Mouse (Mus musculus) embryo, embryonic 9.5 days (tissue): ENCODE data around the gene Mtmr12.

ENCODE experiments used
- DNase-seq: peaks from one replicate; pipeline ENCODE4 v3.0.0-alpha.2; 2017; ENCODE audit errors: extremely low spot score

The Mtmr12 gene

DNA sequence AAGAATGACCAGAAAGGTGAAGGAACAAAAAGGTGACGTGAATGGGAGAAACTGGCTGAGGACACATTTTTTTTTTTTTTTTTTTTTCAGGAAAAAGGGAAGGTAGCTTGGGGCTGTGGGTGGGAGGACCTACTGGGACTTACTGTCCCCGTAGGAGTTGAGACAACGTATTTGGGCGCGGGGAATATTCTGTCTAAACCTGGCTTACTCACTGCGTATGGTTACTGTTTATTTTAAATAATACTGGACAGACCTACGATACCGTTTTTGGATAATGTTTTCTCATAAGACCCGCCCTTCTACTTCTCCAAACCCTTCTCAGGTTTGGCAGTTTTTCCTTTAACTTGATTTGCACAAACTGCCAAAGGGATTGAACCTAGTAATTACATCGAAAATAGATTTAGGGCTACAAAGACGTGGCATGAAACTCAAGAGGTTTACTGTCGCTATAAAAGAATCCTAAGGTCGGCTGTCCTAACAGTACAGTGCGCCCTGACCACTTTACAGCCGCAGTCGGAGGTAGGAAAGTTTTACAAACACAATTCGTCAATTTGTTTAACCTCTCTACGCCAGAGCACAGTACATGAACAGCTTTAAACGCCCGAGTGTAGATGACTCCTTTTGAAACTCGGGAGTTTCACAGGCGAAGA is 115.7 kb downstream of the Mtmr12 start:
- DNase-seq = no peak

DNA sequence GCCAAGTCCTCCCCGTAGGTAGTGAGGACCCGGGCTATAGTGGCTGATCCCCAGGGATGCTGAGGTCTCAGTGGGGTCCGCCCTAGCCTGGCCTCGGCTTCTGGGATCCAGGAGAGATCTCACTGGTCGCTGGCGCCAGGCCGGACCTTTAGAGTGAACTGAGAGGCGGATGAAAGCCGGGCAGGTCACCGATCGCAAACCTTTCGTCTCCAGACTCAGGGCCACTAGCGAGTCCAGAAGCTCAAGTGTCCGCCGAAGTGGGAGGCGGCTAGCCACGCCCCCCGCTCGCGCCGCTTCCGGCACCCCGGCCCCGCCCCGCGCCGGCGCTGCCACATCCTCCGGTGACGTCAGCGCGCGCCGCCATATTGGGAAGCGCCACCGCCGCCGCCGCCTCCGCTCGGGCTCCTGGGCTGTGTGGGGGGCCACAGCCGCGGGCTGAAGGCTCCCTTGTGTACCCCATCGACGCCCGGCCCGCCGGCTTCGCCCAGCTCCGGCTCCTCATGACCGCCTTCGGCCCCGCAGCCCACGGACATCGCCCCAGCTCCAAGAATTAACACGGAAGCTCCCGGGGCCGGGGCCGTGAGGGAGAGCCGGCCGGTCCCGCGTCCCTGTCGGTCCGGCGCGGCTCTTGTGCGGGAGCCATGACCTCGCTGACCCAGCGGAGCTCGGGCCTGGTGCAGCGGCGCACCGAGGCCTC is 116.4 kb downstream of the Mtmr12 start, which contains the start of gene Golph3:
Gene Golph3 (plus strand): TSS at position 360 of the 697 bp plus-strand sequence.
- peak; percentile 95 for DNase-seq

DNA sequence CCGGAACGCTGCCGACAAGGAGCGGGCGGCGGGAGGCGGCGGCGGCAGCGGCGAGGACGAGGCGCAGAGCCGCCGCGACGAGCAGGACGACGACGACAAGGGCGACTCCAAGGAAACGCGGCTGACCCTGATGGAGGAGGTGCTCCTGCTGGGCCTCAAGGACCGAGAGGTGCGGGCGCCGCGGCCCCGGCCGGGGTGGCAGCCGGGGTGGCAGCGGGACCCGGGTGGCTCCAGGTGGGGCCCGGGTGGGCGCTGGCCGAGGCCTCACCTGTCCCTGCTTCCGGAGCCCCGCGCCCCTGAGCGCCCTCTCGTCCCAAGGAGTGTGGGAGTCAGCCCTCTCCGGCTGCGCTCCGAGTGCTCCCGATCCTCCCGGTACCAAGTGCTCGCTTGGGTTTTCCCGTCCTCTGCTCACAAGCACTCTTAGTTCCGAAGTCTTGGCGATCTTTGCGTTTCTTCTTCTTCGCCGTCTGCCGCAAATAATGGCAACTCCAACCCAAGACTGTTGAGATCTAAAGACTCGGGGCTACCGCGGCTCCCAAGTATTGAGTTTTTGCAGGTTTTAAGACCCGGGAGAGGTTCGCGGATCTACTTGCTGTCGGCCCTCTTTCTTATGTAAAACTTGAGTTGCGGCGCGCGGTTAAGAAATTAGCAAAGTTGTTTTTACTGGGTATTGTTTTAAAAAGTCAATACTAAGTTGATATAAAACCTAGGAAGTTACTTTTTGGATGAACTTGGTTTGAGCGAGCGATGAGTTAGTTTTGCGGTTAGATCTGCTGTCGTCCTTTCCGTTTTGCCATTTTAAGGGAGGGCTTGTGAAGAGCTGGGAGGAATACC is 117.2 kb downstream of the Mtmr12 start, which contains the start of gene 1810049J17Rik:
Gene 1810049J17Rik (minus strand): TSS at position 112 of the 834 bp plus-strand sequence.
- no peak for DNase-seq

DNA sequence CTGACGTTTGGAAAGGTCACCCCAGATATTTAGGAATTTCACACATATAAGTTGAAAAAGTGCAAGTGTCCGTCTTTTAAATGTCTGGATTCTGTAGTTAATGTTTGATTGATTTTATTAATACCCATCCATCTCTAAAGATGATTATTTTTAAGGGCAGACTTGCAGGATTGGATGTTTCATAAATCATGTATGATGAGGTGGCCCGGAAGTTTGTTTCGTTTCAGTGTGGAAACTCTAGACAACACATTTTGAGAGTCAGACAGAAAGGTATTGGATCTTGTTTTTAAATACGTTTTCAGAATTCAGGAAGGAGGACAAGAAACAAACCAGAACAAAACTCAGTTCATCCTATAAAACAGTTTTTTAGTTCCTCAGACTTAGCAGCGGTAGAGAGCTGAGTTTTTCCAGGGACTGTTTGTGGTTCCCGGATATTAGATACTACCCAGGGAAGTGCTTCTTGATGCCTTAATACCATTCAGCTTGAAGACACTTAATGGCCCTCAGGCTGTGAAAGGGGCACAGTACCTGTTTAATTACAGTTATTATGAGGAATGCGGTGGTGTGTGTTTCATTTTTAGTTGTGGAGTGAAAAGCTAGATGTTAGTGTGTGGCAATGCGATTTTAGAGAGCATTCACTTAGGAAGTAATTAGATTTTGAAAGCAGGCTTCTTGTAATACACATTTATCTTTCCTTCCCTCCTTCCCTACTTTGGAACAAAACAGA is 118.0 kb downstream of the Mtmr12 start:
- no peak for DNase-seq
